Mouse (Mus musculus): ENCODE data around the gene Naa80.

Naa80 gene

GRCm38 (mm10) chr9:107594281-107595062 is 15.8 kb downstream of the Naa80 start:
- DNase-seq (ENCODE audit: low spot score in 2 of 2), result no peak

- DNase-seq (ENCODE audit: low spot score in 2 of 2), result no peak
Measured at GRCm38 (mm10) chr9:107596619-107597569, 18.2 kb downstream of the Naa80 start.

- DNase-seq (ENCODE audit: low spot score in 2 of 2), result no peak
Measured at GRCm38 (mm10) chr9:107598385-107598784, 19.7 kb downstream of the Naa80 start.

- no peak for DNase-seq (ENCODE audit: low spot score in 2 of 2)
Measured at GRCm38 (mm10) chr9:107599433-107599832, 20.7 kb downstream of the Naa80 start.

- no peak for DNase-seq (ENCODE audit: low spot score in 2 of 2)
Measured at GRCm38 (mm10) chr9:107599842-107600241, 21.2 kb downstream of the Naa80 start.

- no peak for DNase-seq (ENCODE audit: low spot score in 2 of 2)
Measured at GRCm38 (mm10) chr9:107600745-107601144, 22.1 kb downstream of the Naa80 start.

GRCm38 (mm10) chr9:107601275-107601674 is 22.6 kb downstream of the Naa80 start:
- no peak for DNase-seq (ENCODE audit: low spot score in 2 of 2)

- peak; percentile 88 to 94 for DNase-seq (ENCODE audit: low spot score in 2 of 2)
Measured at GRCm38 (mm10) chr9:107602068-107602648, 23.5 kb downstream of the Naa80 start.

- no peak for DNase-seq (ENCODE audit: low spot score in 2 of 2)
Measured at GRCm38 (mm10) chr9:107603251-107603650, 24.6 kb downstream of the Naa80 start.

GRCm38 (mm10) chr9:107605041-107605661 is 26.5 kb downstream of the Naa80 start:
- DNase-seq (ENCODE audit: low spot score in 2 of 2), result no peak

GRCm38 (mm10) chr9:107606591-107606990 is 27.9 kb downstream of the Naa80 start:
- DNase-seq (ENCODE audit: low spot score in 2 of 2), result no peak

GRCm38 (mm10) chr9:107607036-107607435 is 28.3 kb downstream of the Naa80 start:
- DNase-seq (ENCODE audit: low spot score in 2 of 2), result no peak

GRCm38 (mm10) chr9:107607653-107608245 is 29.1 kb downstream of the Naa80 start:
- DNase-seq (ENCODE audit: low spot score in 2 of 2), result no peak

- no peak for DNase-seq (ENCODE audit: low spot score in 2 of 2)
Measured at GRCm38 (mm10) chr9:107608741-107609432, 30.2 kb downstream of the Naa80 start, which contains the start of gene Sema3b. Gene Sema3b, minus strand, starts transcription at chr9:107609229.

- DNase-seq (ENCODE audit: low spot score in 2 of 2), result no peak
Measured at GRCm38 (mm10) chr9:107609433-107609830, 30.7 kb downstream of the Naa80 start.

GRCm38 (mm10) chr9:107611456-107612190 is 32.9 kb downstream of the Naa80 start:
- DNase-seq (ENCODE audit: low spot score in 2 of 2), result peak in 1 of 2 experiments; percentile 70

- DNase-seq (ENCODE audit: low spot score in 2 of 2), result peak; percentile 98 to 99
Measured at GRCm38 (mm10) chr9:107612191-107612944, 33.7 kb downstream of the Naa80 start.

- no peak for DNase-seq (ENCODE audit: low spot score in 2 of 2)
Measured at GRCm38 (mm10) chr9:107612945-107613569, 34.4 kb downstream of the Naa80 start.

GRCm38 (mm10) chr9:107615035-107615434 is 36.3 kb downstream of the Naa80 start:
- no peak for DNase-seq (ENCODE audit: low spot score in 2 of 2)
